In genomic region chr2:122825406-122826236, GRCm38 (mm10) we compare ENCODE assay signal across 8 mouse cellular contexts.
DNase-seq lines count a peak whose midpoint lies in the region; ATAC-seq and TF ChIP-seq lines count a peak whose summit lies in the region.

No protein-coding gene starts in this region.

- 37% methylated on average over 19 of the region's 19 CpGs for WGBS in kidney, adult 2 months
- 25% methylated on average over 19 of the region's 19 CpGs for WGBS in midbrain, embryonic 16.5 days

- H3K36me3 ChIP-seq in kidney, adult 2 months (ENCODE audit: control insufficient read depth, insufficient read depth, low read length), result no peaks in the 10 kb centered on the region
- no peaks in the 10 kb centered on the region for H3K36me3 ChIP-seq in midbrain, embryonic 16.5 days (ENCODE audit: control insufficient read depth, insufficient read depth, low read length)

- no peaks in the 10 kb centered on the region for H3K27me3 ChIP-seq in kidney, adult 2 months (replicated peaks; ENCODE audit: control insufficient read depth, insufficient read depth, low read length)
- H3K27me3 ChIP-seq in midbrain, embryonic 16.5 days (ENCODE audit: control insufficient read depth, insufficient read depth, low read depth, low read length), result no peaks in the 10 kb centered on the region

- H3K4me2 ChIP-seq in midbrain, embryonic 16.5 days (ENCODE audit: low read length), result peak overlapping the region; percentile 35

- no peaks in the 10 kb centered on the region for H3K9me3 ChIP-seq in midbrain, embryonic 16.5 days (replicated peaks; ENCODE audit: control insufficient read depth, low read length, poor library complexity, severe bottlenecking)

- no peak overlapping the region for H3K27ac ChIP-seq in kidney, adult 2 months (ENCODE audit: insufficient read depth, low read depth, low read length)
- peak overlapping the region; percentile 61 for H3K27ac ChIP-seq in midbrain, embryonic 16.5 days (ENCODE audit: low read length)

- TF ChIP-seq CTCF in kidney, adult 2 months (conservative IDR thresholded peaks at IDR 0.05; ENCODE audit: insufficient read depth, insufficient read length, low read depth, low read length), result peak; percentile 83

- no peak for TF ChIP-seq POLR2A in kidney, adult 2 months (IDR thresholded peaks at IDR 0.05; ENCODE audit: low read depth, low read length)

- H3K9ac ChIP-seq in midbrain, embryonic 16.5 days (ENCODE audit: low read depth, low read length), result peak overlapping the region; percentile 8; the same call in 1 of the 2 replicates

- DNase-seq in heart, adult 18-20 months, result peak; percentile 17 to 58
- no peak for DNase-seq in heart, postnatal 25 days (ENCODE audit: low spot score)
- DNase-seq in cerebellum, postnatal 25 days, result peak; percentile 46 to 64
- DNase-seq in gastrocnemius, postnatal 14 days, result peak; percentile 11
- peak; percentile 46 for DNase-seq in kidney, adult 2 months
- DNase-seq in left cerebral cortex, postnatal 4 days, result peak; percentile 56
- DNase-seq in testis, postnatal 10 days (ENCODE audit: low spot score), result peak; percentile 63

- ATAC-seq in midbrain, embryonic 16.5 days, result peak; percentile 77

- H3K4me1 ChIP-seq in kidney, adult 2 months (ENCODE audit: control insufficient read depth, insufficient read depth, low read length), result no peaks in the 10 kb centered on the region
- H3K4me1 ChIP-seq in midbrain, embryonic 16.5 days (ENCODE audit: control insufficient read depth, insufficient read depth, low read length), result peaks cover 6% of the 10 kb centered on the region

- H3K4me3 ChIP-seq in kidney, adult 2 months (ENCODE audit: insufficient read depth, low read depth, low read length), result no peak overlapping the region
- H3K4me3 ChIP-seq in midbrain, embryonic 16.5 days (ENCODE audit: low read depth, low read length), result no peak overlapping the region

- intact Hi-C loops in heart, postnatal 25 days (cut with DNase I), result loop anchor here (5.0 kb wide), 1 partner anchor 487 kb away; no protein-coding TSS in a partner anchor
- intact Hi-C loops in gastrocnemius, postnatal 14 days (cut with DNase I; ENCODE audit: low total_unique reads), result no loop called here
- intact Hi-C loops in left cerebral cortex, postnatal 4 days (cut with DNase I), result loop anchor here (10.0 kb wide), 1 partner anchor 1269 kb away; no protein-coding TSS in a partner anchor
